Mouse (Mus musculus): Measurements from ENCODE around the gene Etl4. TPM values are rescaled to one million over a fixed set of nuclear protein-coding genes. Genes with fewer than 3 reads are reported as not detected.

The Etl4 gene
- total RNA-seq (2023) = not detected

GRCm38 (mm10) chr2:19909171-19909899 lies at the start of gene Etl4:
TSS of gene Etl4 (plus strand) at chr2:19909780.

Measured in CD4-positive naive resting alpha-beta T cell, adult 57 days (primary cell).